Comparison of ENCODE assay signal across 9 mouse cellular contexts in genomic region chr13:113224105-113224504, GRCm38 (mm10). TPM values are rescaled to one million over a fixed set of nuclear protein-coding genes. Genes with fewer than 3 reads are reported as not detected.
A peak's percentile ranks its signal among the peaks of the same experiment; 100 is the strongest.
DNase-seq lines count a peak whose midpoint lies in the region; ATAC-seq and TF ChIP-seq lines count a peak whose summit lies in the region.
"Had no signal": no experiment of that assay in that cellular context is flagged by ENCODE, and none has a peak within 500 bp of the region (broad histone marks: within the 10 kb centered on the region; RNA-seq: fewer than 3 reads in every experiment).

No protein-coding gene starts in this region.

- 17% methylated on average over 2 of the region's 2 CpGs for WGBS in neural tube, embryonic 11.5 days
- 3% methylated on average over 2 of the region's 2 CpGs for WGBS in forebrain, postnatal 0 days
- WGBS in hindbrain, embryonic 15.5 days, result 7% methylated on average over 2 of the region's 2 CpGs
- 11% methylated on average over 2 of the region's 2 CpGs for WGBS in neural tube, embryonic 14.5 days

- H3K4me3 ChIP-seq in neural tube, embryonic 11.5 days (ENCODE audit: low read depth, low read length), result no peak overlapping the region
- H3K4me3 ChIP-seq in forebrain, postnatal 0 days (ENCODE audit: low read depth, low read length), result no peak overlapping the region
- no peak overlapping the region for H3K4me3 ChIP-seq in hindbrain, embryonic 15.5 days
- no peak overlapping the region for H3K4me3 ChIP-seq in neural tube, embryonic 14.5 days (ENCODE audit: low read depth, low read length)

- H3K4me2 ChIP-seq in neural tube, embryonic 11.5 days (ENCODE audit: low read depth), result no peak overlapping the region
- 0 out of 2 replicates have a peak overlapping the region, but pooled peaks have one; percentile 24 for H3K4me2 ChIP-seq in forebrain, postnatal 0 days (ENCODE audit: low read depth)
- H3K4me2 ChIP-seq in hindbrain, embryonic 15.5 days, result peak overlapping the region; percentile 35
- peak overlapping the region; percentile 5; the same call in 1 of the 2 replicates for H3K4me2 ChIP-seq in neural tube, embryonic 14.5 days (ENCODE audit: low read depth, low read length)

- ATAC-seq in neural tube, embryonic 11.5 days (ENCODE audit: insufficient read depth, low FRiP score, low TSS enrichment), result 0 out of 2 replicates have a peak, but pooled peaks have one; percentile 14
- peak; percentile 23 for ATAC-seq in forebrain, postnatal 0 days
- ATAC-seq in hindbrain, embryonic 15.5 days (ENCODE audit: low FRiP score, low read depth), result no peak
- ATAC-seq in neural tube, embryonic 14.5 days (ENCODE audit: low read depth), result peak; percentile 47; the same call in 1 of the 2 replicates
- ATAC-seq in erythroid progenitor cell, adult 5-6 weeks (replicated peaks; ENCODE audit: low FRiP score, poor library complexity, severe bottlenecking), result no peak
- ATAC-seq in cerebellum, adult (ENCODE audit: insufficient number of reproducible peaks, low FRiP score, low TSS enrichment), result no peak

- H3K4me1 ChIP-seq in neural tube, embryonic 11.5 days (ENCODE audit: control insufficient read depth, insufficient read depth, low read length), result no peaks in the 10 kb centered on the region
- peaks cover 3% of the 10 kb centered on the region; the same call in 1 of the 2 replicates for H3K4me1 ChIP-seq in forebrain, postnatal 0 days (ENCODE audit: insufficient read depth)
- peaks cover 15% of the 10 kb centered on the region for H3K4me1 ChIP-seq in hindbrain, embryonic 15.5 days (replicated peaks)
- H3K4me1 ChIP-seq in neural tube, embryonic 14.5 days (ENCODE audit: control insufficient read depth, insufficient read depth, low read length), result 0 out of 2 replicates have a peak, but pooled peaks cover 4% of the 10 kb centered on the region

- no peaks in the 10 kb centered on the region for H3K27me3 ChIP-seq in neural tube, embryonic 11.5 days (ENCODE audit: control insufficient read depth, insufficient read depth, low read length)
- no peaks in the 10 kb centered on the region for H3K27me3 ChIP-seq in forebrain, postnatal 0 days (ENCODE audit: insufficient read depth, low read length)
- H3K27me3 ChIP-seq in hindbrain, embryonic 15.5 days, result no peaks in the 10 kb centered on the region
- no peaks in the 10 kb centered on the region for H3K27me3 ChIP-seq in neural tube, embryonic 14.5 days (ENCODE audit: control insufficient read depth, insufficient read depth, low read length)

- TF ChIP-seq CTCF in forebrain, postnatal 0 days (IDR thresholded peaks at IDR 0.05; ENCODE audit: low read depth), result no peak

- H3K36me3 ChIP-seq in neural tube, embryonic 11.5 days (ENCODE audit: control insufficient read depth, insufficient read depth, low read length), result no peaks in the 10 kb centered on the region
- H3K36me3 ChIP-seq in forebrain, postnatal 0 days (ENCODE audit: insufficient read depth), result no peaks in the 10 kb centered on the region
- H3K36me3 ChIP-seq in hindbrain, embryonic 15.5 days, result no peaks in the 10 kb centered on the region
- H3K36me3 ChIP-seq in neural tube, embryonic 14.5 days (ENCODE audit: control insufficient read depth, insufficient read depth, low read length), result no peaks in the 10 kb centered on the region

- no peaks in the 10 kb centered on the region for H3K9me3 ChIP-seq in neural tube, embryonic 11.5 days (ENCODE audit: control insufficient read depth, low read length)
- no peaks in the 10 kb centered on the region for H3K9me3 ChIP-seq in forebrain, postnatal 0 days (ENCODE audit: low read length)
- H3K9me3 ChIP-seq in hindbrain, embryonic 15.5 days, result no peaks in the 10 kb centered on the region
- no peaks in the 10 kb centered on the region for H3K9me3 ChIP-seq in neural tube, embryonic 14.5 days (ENCODE audit: control insufficient read depth, low read length)

- no peak for DNase-seq in neural tube, embryonic 11.5 days (ENCODE audit: low spot score)
- DNase-seq in neural tube, embryonic 10.5 days (ENCODE audit: extremely low spot score, low spot score), result no peak
- peak; percentile 71 for DNase-seq in forebrain, postnatal 0 days
- DNase-seq in layer of hippocampus, postnatal 25 days (ENCODE audit: extremely low spot score in 1 of 2, low spot score in 1 of 2), result peak; percentile 9 to 40

- no peak overlapping the region for H3K9ac ChIP-seq in neural tube, embryonic 11.5 days (ENCODE audit: low read length)
- H3K9ac ChIP-seq in forebrain, postnatal 0 days, result no peak overlapping the region
- H3K9ac ChIP-seq in hindbrain, embryonic 15.5 days, result no peak overlapping the region
- no peak overlapping the region for H3K9ac ChIP-seq in neural tube, embryonic 14.5 days (replicated peaks; ENCODE audit: low read depth, low read length)

- H3K27ac ChIP-seq in neural tube, embryonic 11.5 days (ENCODE audit: low read depth, low read length), result no peak overlapping the region
- H3K27ac ChIP-seq in forebrain, postnatal 0 days (ENCODE audit: low read depth, low read length), result no peak overlapping the region
- H3K27ac ChIP-seq in hindbrain, embryonic 15.5 days (replicated peaks), result peak overlapping the region; percentile 60
- H3K27ac ChIP-seq in neural tube, embryonic 14.5 days (ENCODE audit: low read depth, low read length), result no peak overlapping the region; the same call in 1 of the 2 replicates

RNA-seq across cellular contexts. Expression of gene Gzmk, which starts 1.6 kb away (rescaled TPM):
- polyA plus RNA-seq in neural tube, embryonic 11.5 days (2014; fragmentation: Nextera tagmentation; extraction: Ambion mirVana), result not detected in 2 replicates
- not detected in 2 replicates for total RNA-seq in forebrain, postnatal 0 days (2014; rRNA removed)
- polyA plus RNA-seq in forebrain, postnatal 0 days (2015; fragmentation: Nextera tagmentation; extraction: Ambion mirVana), result not detected in 2 replicates
- 0.12 and 0.16 TPM in 2 replicates for polyA plus RNA-seq in hindbrain, embryonic 15.5 days (2015; fragmentation: Nextera tagmentation; extraction: Ambion mirVana)
- under 1 TPM in 1 of 2 experiments, not detected in 1; 0.27 TPM for total RNA-seq in layer of hippocampus, postnatal 25 days (2021)
- polyA plus RNA-seq in neural tube, embryonic 14.5 days (2014; fragmentation: Nextera tagmentation; extraction: Ambion mirVana), result not detected in 2 replicates
- total RNA-seq in erythroid progenitor cell, adult 5-6 weeks (2015; ENCODE audit: low replicate concordance), result not detected in 2 replicates
- total RNA-seq in erythroid progenitor cell, adult 5-6 weeks (2017; ENCODE audit: low replicate concordance), result not detected in 2 replicates
- total RNA-seq: hematopoietic stem cell, adult 5-6 weeks had no signal

RNA-seq across cellular contexts. Expression of gene Esm1, which starts 14.6 kb away (rescaled TPM):
- 0.81 and 1.0 TPM in 2 replicates for polyA plus RNA-seq in neural tube, embryonic 11.5 days (2014; fragmentation: Nextera tagmentation; extraction: Ambion mirVana)
- total RNA-seq in forebrain, postnatal 0 days (2014; rRNA removed), result 0.31 and 1.5 TPM in 2 replicates
- polyA plus RNA-seq in forebrain, postnatal 0 days (2015; fragmentation: Nextera tagmentation; extraction: Ambion mirVana), result 0.88 and 1.4 TPM in 2 replicates
- polyA plus RNA-seq in hindbrain, embryonic 15.5 days (2015; fragmentation: Nextera tagmentation; extraction: Ambion mirVana), result 1.4 and 2.0 TPM in 2 replicates
- under 1 TPM in 1 of 2 experiments, not detected in 1; 0.17 TPM for total RNA-seq in layer of hippocampus, postnatal 25 days (2021)
- 0.19 and 1.0 TPM in 2 replicates for polyA plus RNA-seq in neural tube, embryonic 14.5 days (2014; fragmentation: Nextera tagmentation; extraction: Ambion mirVana)
- 1.8 TPM in 1 of 2 replicates, not detected in the other for total RNA-seq in erythroid progenitor cell, adult 5-6 weeks (2015; ENCODE audit: low replicate concordance)
- 1.9 TPM in 1 of 2 replicates, not detected in the other for total RNA-seq in erythroid progenitor cell, adult 5-6 weeks (2017; ENCODE audit: low replicate concordance)

Comparison
In these comparisons a context has a peak if more than half of its experiments do, and no peak if none do; other contexts are left out.
1. ATAC-seq: peak in neural tube, embryonic 11.5 days (single experiment), forebrain, postnatal 0 days (single experiment) and neural tube, embryonic 14.5 days (single experiment); none in hindbrain, embryonic 15.5 days (single experiment), erythroid progenitor cell, adult 5-6 weeks (single experiment) and cerebellum, adult (single experiment).
2. DNase-seq: peak in forebrain, postnatal 0 days (single experiment) and layer of hippocampus, postnatal 25 days (2 of 2); none in neural tube, embryonic 11.5 days (single experiment) and neural tube, embryonic 10.5 days (single experiment).